Mouse (Mus musculus) common myeloid progenitor, adult 5-6 weeks (primary cell): Measurements from ENCODE around the gene Ect2l. TPM values are rescaled to one million over a fixed set of nuclear protein-coding genes. Genes with fewer than 3 reads are reported as not detected.
A peak's percentile ranks its signal among the peaks of the same experiment; 100 is the strongest.

Experiments used
- ATAC-seq: replicated peaks from 2 replicates; pipeline ENCODE4 v1.8.0; 2016; ENCODE audit warnings: low read depth, mild to moderate bottlenecking, moderate TSS enrichment, inconsistent platforms; ENCODE audit not compliant: poor library complexity, severe bottlenecking
- total RNA-seq: library from RNA; stranded (forward); fragments of 200-1000, 187-1606 nt; gene quantifications from 2 replicates; pipeline ENCODE4 v1.2.3, GENCODE M21; 2017

Gene Ect2l
- total RNA-seq: not detected in 2 replicates

GRCm38 (mm10) chr10:18210726-18211125 lies at the start of gene Ect2l:
Ect2l (minus strand) TSS chr10:18210890.
- ATAC-seq: peak; percentile 99

DNA sequence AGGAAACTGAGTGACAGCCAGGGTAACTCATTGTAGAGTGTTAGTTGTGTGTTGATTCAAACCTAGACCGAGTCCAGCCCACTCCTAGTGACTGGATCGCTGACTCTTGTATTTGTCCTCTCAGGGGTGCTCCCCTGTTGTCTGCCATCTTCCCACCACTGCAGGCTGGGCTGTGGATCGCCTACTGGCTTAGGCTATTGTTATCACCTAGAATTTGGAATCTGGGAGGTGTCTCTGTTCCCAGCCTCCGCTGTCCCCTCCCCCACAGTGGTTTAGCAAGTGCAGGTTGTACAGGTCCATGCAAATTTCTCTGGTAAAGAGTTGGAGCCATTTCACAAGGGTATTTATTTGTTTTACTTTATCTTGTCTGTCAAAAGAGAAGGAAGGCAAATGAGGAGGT lies 40.7 kb upstream of the Ect2l start:
- ATAC-seq: no peak

DNA sequence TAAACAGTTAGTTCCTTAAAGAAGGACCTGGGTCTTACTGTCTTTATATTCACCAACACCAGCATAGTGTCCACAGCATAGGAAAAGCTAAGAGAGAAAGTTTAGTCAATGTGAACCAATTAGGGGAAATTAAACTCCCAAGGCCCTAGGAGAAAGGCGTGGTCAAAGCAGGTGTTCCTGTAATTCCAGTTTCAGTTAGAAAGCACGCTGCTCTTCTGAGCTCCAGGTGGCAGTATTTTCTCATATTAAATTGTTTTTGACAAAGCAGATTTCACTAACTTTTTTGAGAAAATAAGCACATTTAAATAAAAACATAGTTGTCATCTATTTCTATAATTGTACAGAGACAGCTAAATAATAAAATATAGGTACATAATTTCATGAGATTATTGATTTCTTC lies 32.9 kb upstream of the Ect2l start:
- no peak for ATAC-seq

GRCm38 (mm10) chr10:18237191-18237590 lies 26.5 kb upstream of the Ect2l start:
- no peak for ATAC-seq

DNA sequence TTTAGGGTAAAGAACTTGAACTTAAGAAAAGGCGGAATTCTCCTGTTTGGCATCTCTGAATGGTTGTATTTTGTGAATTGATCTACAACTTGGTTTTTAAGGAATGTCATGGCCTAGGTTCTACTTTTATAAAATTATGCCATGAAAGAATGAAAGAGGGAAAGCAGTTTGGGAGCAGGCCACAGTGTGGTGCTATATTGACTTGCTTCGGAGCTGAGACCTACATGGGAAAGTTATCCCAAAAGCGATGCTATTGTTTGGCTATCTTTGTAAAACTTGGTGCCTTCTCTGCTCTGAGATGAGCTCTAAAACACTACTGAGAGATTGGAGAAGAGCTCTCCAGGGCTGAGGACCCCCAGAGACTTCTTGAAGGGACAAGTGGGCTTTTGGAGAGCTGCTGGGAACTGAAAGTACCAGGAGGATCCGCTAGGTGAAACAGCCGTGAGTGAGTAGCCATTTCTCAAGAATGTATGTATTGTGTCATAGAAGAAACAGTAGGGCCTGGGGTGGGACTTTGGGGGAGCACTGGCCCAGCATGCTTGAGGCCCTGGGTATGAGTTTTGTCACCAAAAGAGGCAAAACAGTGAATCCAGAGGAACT lies 25.7 kb upstream of the Ect2l start:
- ATAC-seq: no peak

GRCm38 (mm10) chr10:18235402-18235747 lies 24.7 kb upstream of the Ect2l start:
- ATAC-seq: no peak

GRCm38 (mm10) chr10:18234560-18235401 lies 24.1 kb upstream of the Ect2l start, which contains the start of gene Ccdc28a:
Ccdc28a (minus strand) TSS chr10:18234998.
- peak; percentile 97 for ATAC-seq

- no peak for ATAC-seq
Observed at GRCm38 (mm10) chr10:18233891-18234290, 23.2 kb upstream of the Ect2l start.

DNA sequence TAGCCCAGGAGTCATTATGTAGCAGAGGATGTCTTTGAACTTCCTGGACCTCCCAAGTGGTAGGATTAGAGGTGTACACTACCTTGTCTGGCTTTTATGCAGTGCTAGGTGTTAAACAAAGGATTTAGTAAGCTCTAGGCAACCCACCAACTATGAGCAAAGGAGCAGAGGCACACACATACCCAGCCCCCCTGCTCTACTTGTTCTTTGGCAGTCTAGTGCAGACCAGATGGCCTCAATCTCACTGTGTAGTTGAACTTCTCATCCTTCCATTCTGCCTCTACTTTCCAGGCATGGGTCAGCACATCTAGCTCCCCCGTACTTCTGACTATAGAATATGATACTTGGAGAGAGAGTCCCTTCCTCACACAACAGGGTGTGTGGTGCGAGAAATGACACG lies 13.7 kb upstream of the Ect2l start:
- no peak for ATAC-seq

DNA sequence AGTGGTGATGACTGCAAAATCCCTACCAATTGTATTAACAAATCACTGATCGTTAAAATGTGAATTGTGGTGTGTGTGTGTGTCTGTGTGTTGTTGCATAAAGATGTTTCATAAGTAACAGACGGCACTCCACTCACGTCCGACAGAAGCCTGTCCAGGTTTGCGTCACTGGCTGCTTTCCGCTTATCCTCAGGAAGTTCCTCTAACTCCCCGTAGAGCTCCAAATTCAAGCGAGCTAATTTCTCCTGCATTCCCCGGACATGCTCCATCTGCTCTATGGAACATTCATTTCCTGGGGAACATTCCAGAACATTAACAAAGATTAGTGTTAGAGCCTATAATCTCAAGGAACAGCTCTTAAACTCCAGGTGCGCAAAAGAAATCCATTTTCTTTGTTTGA lies 8.7 kb upstream of the Ect2l start:
- no peak for ATAC-seq

- ATAC-seq: no peak
Observed at GRCm38 (mm10) chr10:18214124-18214523, 3.4 kb upstream of the Ect2l start.

GRCm38 (mm10) chr10:18213373-18213772 lies 2.7 kb upstream of the Ect2l start:
- ATAC-seq: no peak

DNA sequence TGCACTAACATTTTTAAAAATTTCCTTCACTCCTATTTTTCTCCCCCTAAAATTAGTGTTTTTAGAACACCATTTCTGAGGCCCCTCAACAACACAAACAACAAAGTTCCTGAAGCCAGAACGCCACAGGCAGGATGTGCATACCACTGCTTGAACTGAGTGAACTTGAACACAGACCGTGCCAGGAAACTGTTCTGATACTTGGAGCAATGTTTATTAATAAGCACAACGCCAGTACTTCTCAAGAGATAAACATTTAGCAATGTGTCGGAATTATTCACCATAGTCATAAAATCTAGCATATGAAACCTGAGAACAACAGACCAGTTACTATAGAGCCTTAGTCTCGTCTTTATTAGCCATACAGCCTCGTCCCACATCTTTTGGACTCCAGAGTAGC lies 571 bp downstream of the Ect2l start:
- ATAC-seq: no peak

- no peak for ATAC-seq
Observed at GRCm38 (mm10) chr10:18204067-18204466, 6.6 kb downstream of the Ect2l start.

DNA sequence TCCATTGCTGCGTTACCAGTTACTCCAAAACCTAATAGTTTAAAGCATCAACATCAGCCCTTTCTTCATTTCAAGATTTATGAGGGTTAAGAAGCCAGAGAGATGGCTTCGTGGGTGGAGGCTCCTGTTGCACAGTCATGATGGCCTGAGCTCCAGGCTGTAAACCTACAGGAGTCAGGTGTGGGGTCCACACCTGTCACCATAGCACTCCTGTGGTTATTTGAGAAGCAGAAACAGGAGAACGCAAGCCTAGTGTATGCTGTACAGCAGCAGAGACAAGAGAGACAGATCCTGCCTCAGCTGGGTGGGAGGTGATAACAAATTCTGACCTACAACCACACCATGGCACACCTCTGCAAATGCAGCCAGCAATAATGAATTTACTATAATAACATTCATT lies 8.3 kb downstream of the Ect2l start:
- ATAC-seq: no peak

GRCm38 (mm10) chr10:18200656-18201055 lies 10.0 kb downstream of the Ect2l start:
- no peak for ATAC-seq

GRCm38 (mm10) chr10:18199919-18200318 lies 10.8 kb downstream of the Ect2l start:
- no peak for ATAC-seq

- ATAC-seq: no peak
Observed at GRCm38 (mm10) chr10:18198286-18199015, 12.2 kb downstream of the Ect2l start.

DNA sequence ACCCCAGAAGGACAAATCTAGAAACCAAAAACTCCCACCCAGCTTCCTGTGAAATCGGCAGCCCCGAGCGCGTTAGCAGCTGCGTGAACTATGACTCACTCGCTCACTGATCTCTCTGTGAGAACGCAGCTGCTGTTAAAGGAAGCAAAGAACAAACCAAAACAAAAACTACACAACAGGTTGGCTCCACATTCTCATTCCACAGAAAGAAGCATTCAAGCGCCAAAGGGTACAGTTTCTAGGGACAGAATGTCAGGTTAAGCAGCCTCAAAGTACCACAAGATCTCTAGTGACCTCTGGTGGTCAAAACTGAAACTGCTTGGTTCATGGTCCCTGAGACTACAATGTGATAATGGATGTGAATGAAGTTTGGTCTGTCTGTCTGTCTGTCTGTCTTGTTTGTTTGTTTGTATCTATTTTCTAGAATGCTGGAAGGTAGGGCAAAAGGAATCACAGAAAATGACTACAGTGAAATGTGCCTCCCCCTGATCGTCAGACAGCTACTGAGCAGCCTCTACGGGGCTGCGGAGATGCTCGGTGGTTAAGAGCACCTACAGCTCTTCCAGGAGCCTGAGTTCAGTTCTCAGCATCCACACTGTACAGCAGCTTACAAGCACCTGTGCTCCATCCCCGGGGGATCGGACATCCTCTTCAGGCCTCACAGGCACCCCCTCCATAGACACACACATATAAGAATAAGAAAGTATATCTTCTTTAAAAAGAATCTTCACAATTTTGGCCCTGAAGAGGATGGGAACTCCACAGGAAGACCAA lies 13.3 kb downstream of the Ect2l start:
- peak; percentile 93 for ATAC-seq

- ATAC-seq: no peak
Observed at GRCm38 (mm10) chr10:18194737-18195141, 16.0 kb downstream of the Ect2l start.
